Mouse (Mus musculus) cortical plate, adult 2 months (tissue): ENCODE data around the gene Shc4. TPM values are rescaled to one million over a fixed set of nuclear protein-coding genes. Genes with fewer than 3 reads are reported as not detected.
A peak's percentile ranks its signal among the peaks of the same experiment; 100 is the strongest.

Experiments
- H3K27ac ChIP-seq: fragments of 200-500 bp; 2 replicates; pipeline ENCODE4 v1.5.1; 2012; ENCODE audit warnings: low read length, control low read depth, inconsistent platforms; ENCODE audit not compliant: insufficient read depth
- H3K4me1 ChIP-seq: fragments of 200-500 bp; 2 replicates; pipeline ENCODE4 v1.6.1; 2011; ENCODE audit warnings: low read length; ENCODE audit not compliant: control insufficient read depth, insufficient read depth
- H3K4me3 ChIP-seq: fragments of 200-500 bp; 2 replicates; pipeline ENCODE4 v1.5.1; 2011; ENCODE audit warnings: mild to moderate bottlenecking, low read length, control low read depth; ENCODE audit not compliant: insufficient read depth
- CTCF ChIP-seq: fragments of 200-500 bp; IDR thresholded peaks from 2 replicates; pipeline ENCODE4 v1.5.1; 2011; ENCODE audit warnings: mild to moderate bottlenecking, control low read depth, low read length; ENCODE audit not compliant: insufficient read depth; ENCODE audit errors: extremely low read depth
- POLR2A ChIP-seq: fragments of 200-500 bp; IDR thresholded peaks from 2 replicates; pipeline ENCODE4 v1.6.1; 2011; ENCODE audit warnings: mild to moderate bottlenecking, low read length, control low read depth; ENCODE audit not compliant: insufficient read depth; ENCODE audit errors: extremely low read depth
- polyA plus RNA-seq: library from polyadenylated mRNA; depleted of rRNA; stranded (reverse); fragments of >200 nt; gene quantifications from 2 replicates; pipeline ENCODE4 v1.2.3, GENCODE M21; 2012; rRNA removed

The Shc4 gene
- polyA plus RNA-seq = 3.5 and 3.7 TPM in 2 replicates

- TF ChIP-seq CTCF (no peak), POLR2A (no peak)
- Histone ChIP-seq H3K27ac (no peak within 1 kb of the TSS), H3K4me1 (0 out of 2 replicates have a peak, but pooled peaks cover 1% of the 10 kb centered on the region), H3K4me3 (peak within 1 kb of the TSS; percentile 31)
These were observed at the start of gene Shc4 for GRCm38 (mm10) chr2:125724086-125724430. TSS of gene Shc4 (minus strand) at chr2:125724148.

GRCm38 (mm10) chr2:125765029-125765428 lies 41.1 kb upstream of the Shc4 start:
- TF ChIP-seq POLR2A (no peak), CTCF (peak; percentile 66)
- Histone ChIP-seq H3K4me1 (no peaks in the 10 kb centered on the region), H3K27ac (no peak overlapping the region), H3K4me3 (no peak overlapping the region)

GRCm38 (mm10) chr2:125764531-125764930 lies 40.6 kb upstream of the Shc4 start:
- no peaks in the 10 kb centered on the region for H3K4me1 ChIP-seq
- H3K27ac ChIP-seq = no peak overlapping the region
- no peak overlapping the region for H3K4me3 ChIP-seq
- TF ChIP-seq CTCF = no peak
- TF ChIP-seq POLR2A = no peak

- TF ChIP-seq CTCF = no peak
- no peak for TF ChIP-seq POLR2A
- no peak overlapping the region for H3K4me3 ChIP-seq
- H3K4me1 ChIP-seq = no peaks in the 10 kb centered on the region; the same call in 1 of the 2 replicates
- no peak overlapping the region for H3K27ac ChIP-seq
These were observed 25.4 kb upstream of the Shc4 start for GRCm38 (mm10) chr2:125749330-125749729.

GRCm38 (mm10) chr2:125739338-125739737 lies 15.4 kb upstream of the Shc4 start:
- no peak for TF ChIP-seq CTCF
- Histone ChIP-seq H3K4me1 (no peaks in the 10 kb centered on the region; the same call in 1 of the 2 replicates), H3K27ac (no peak overlapping the region), H3K4me3 (no peak overlapping the region)

GRCm38 (mm10) chr2:125738718-125739117 lies 14.8 kb upstream of the Shc4 start:
- H3K4me3 ChIP-seq = no peak overlapping the region
- no peak overlapping the region for H3K27ac ChIP-seq
- no peaks in the 10 kb centered on the region; the same call in 1 of the 2 replicates for H3K4me1 ChIP-seq
- TF ChIP-seq CTCF (0 out of 2 replicates have a peak, but pooled peaks have one; percentile 7), POLR2A (no peak)

- Histone ChIP-seq H3K27ac (no peak overlapping the region), H3K4me1 (no peaks in the 10 kb centered on the region; the same call in 1 of the 2 replicates), H3K4me3 (no peak overlapping the region)
- TF ChIP-seq POLR2A (no peak), CTCF (no peak)
These were observed 12.0 kb upstream of the Shc4 start for GRCm38 (mm10) chr2:125736025-125736343.

- Histone ChIP-seq H3K4me1 (no peaks in the 10 kb centered on the region; the same call in 1 of the 2 replicates), H3K27ac (no peak overlapping the region), H3K4me3 (no peak overlapping the region)
- no peak for TF ChIP-seq POLR2A
- no peak for TF ChIP-seq CTCF
These were observed 11.5 kb upstream of the Shc4 start for GRCm38 (mm10) chr2:125735333-125736024.

GRCm38 (mm10) chr2:125734741-125735140 lies 10.8 kb upstream of the Shc4 start:
- no peak overlapping the region for H3K4me3 ChIP-seq
- H3K27ac ChIP-seq = no peak overlapping the region
- no peak for TF ChIP-seq CTCF
- TF ChIP-seq POLR2A = no peak
- no peaks in the 10 kb centered on the region; the same call in 1 of the 2 replicates for H3K4me1 ChIP-seq

GRCm38 (mm10) chr2:125731763-125732560 lies 8.0 kb upstream of the Shc4 start:
- no peaks in the 10 kb centered on the region; the same call in 1 of the 2 replicates for H3K4me1 ChIP-seq
- no peak overlapping the region for H3K27ac ChIP-seq
- H3K4me3 ChIP-seq = peak overlapping the region; percentile 22
- TF ChIP-seq POLR2A = no peak
- peak; percentile 90 for TF ChIP-seq CTCF
